Mouse (Mus musculus) kidney, postnatal 14 days (tissue): ENCODE data around the gene D930007J09Rik.

ENCODE experiments used
- DNase-seq: peaks from one replicate; pipeline ENCODE4 v3.0.0; 2022; ENCODE audit warnings: mixed read lengths

Gene D930007J09Rik

GRCm38 (mm10) chr13:32802259-32803081 lies at the start of gene D930007J09Rik:
D930007J09Rik (minus strand) TSS chr13:32802849.
- peak; percentile 61 for DNase-seq

GRCm38 (mm10) chr13:32851967-32852366 lies 49.3 kb upstream of the D930007J09Rik start:
- peak; percentile 59 for DNase-seq

GRCm38 (mm10) chr13:32850668-32851404 lies 48.2 kb upstream of the D930007J09Rik start, which contains the start of gene Serpinb1a:
Serpinb1a (minus strand) TSS chr13:32851185.
- DNase-seq: peak; percentile 63

- no peak for DNase-seq
These were observed 47.5 kb upstream of the D930007J09Rik start for GRCm38 (mm10) chr13:32850156-32850555.

GRCm38 (mm10) chr13:32849531-32850123 lies 47.0 kb upstream of the D930007J09Rik start:
- no peak for DNase-seq

GRCm38 (mm10) chr13:32849092-32849491 lies 46.4 kb upstream of the D930007J09Rik start:
- peak; percentile 48 for DNase-seq

GRCm38 (mm10) chr13:32846221-32846620 lies 43.6 kb upstream of the D930007J09Rik start:
- DNase-seq: no peak

- DNase-seq: no peak
These were observed 38.7 kb upstream of the D930007J09Rik start for GRCm38 (mm10) chr13:32841349-32841748.

GRCm38 (mm10) chr13:32839314-32839713 lies 36.7 kb upstream of the D930007J09Rik start:
- DNase-seq: no peak

- no peak for DNase-seq
These were observed 31.9 kb upstream of the D930007J09Rik start for GRCm38 (mm10) chr13:32834513-32834912.

GRCm38 (mm10) chr13:32833237-32833636 lies 30.6 kb upstream of the D930007J09Rik start:
- DNase-seq: no peak

GRCm38 (mm10) chr13:32832776-32833175 lies 30.1 kb upstream of the D930007J09Rik start:
- DNase-seq: no peak

GRCm38 (mm10) chr13:32831505-32832273 lies 29.0 kb upstream of the D930007J09Rik start:
- DNase-seq: no peak

- no peak for DNase-seq
These were observed 26.2 kb upstream of the D930007J09Rik start for GRCm38 (mm10) chr13:32828886-32829285.

- DNase-seq: peak; percentile 48
These were observed 25.3 kb upstream of the D930007J09Rik start for GRCm38 (mm10) chr13:32827951-32828350.

- no peak for DNase-seq
These were observed 24.6 kb upstream of the D930007J09Rik start for GRCm38 (mm10) chr13:32827111-32827822.

GRCm38 (mm10) chr13:32825546-32825945 lies 22.9 kb upstream of the D930007J09Rik start:
- no peak for DNase-seq

GRCm38 (mm10) chr13:32824377-32825330 lies 22.0 kb upstream of the D930007J09Rik start:
- DNase-seq: no peak

GRCm38 (mm10) chr13:32823126-32823525 lies 20.5 kb upstream of the D930007J09Rik start:
- DNase-seq: no peak

GRCm38 (mm10) chr13:32821671-32822070 lies 19.0 kb upstream of the D930007J09Rik start:
- DNase-seq: no peak

GRCm38 (mm10) chr13:32819926-32820325 lies 17.3 kb upstream of the D930007J09Rik start:
- DNase-seq: no peak
